Mouse (Mus musculus): ENCODE measurements around the gene C2cd4c.

- TF ChIP-seq GATA1 (IDR thresholded peaks at IDR 0.05; ENCODE audit: low read length) (no peak), TAL1 (IDR thresholded peaks at IDR 0.05; ENCODE audit: low read length) (no peak)
Observed at GRCm38 (mm10) chr10:79615860-79616259, 2.0 kb upstream of the C2cd4c start.

All from erythroblast, embryonic 14.5 days (primary cell).